Mouse (Mus musculus): ENCODE results near the gene Btbd35f12.
"Not testable (repeated sequence)": the region's sequence is repeated elsewhere in the genome, so short reads cannot be mapped to it uniquely, and the experiment has no call there.

The Btbd35f12 gene

GRCm38 (mm10) chrX:33313079-33313478, at the start of gene Btbd35f12:
TSS of gene Btbd35f12 (plus strand) at chrX:33313379.
- not testable (repeated sequence) for DNase-seq

- DNase-seq, result not testable (repeated sequence)
These were observed 40.1 kb downstream of the Btbd35f12 start for GRCm38 (mm10) chrX:33353254-33353653.
